Mouse (Mus musculus): Measurements from ENCODE around the gene Sp7. TPM values are rescaled to one million over a fixed set of nuclear protein-coding genes. Genes with fewer than 3 reads are reported as not detected.
A peak's percentile ranks its signal among the peaks of the same experiment; 100 is the strongest.

Gene Sp7
- total and polyA plus RNA-seq, 2 experiments from 2014 or later, result 0.30 to 2.1 TPM

DNA sequence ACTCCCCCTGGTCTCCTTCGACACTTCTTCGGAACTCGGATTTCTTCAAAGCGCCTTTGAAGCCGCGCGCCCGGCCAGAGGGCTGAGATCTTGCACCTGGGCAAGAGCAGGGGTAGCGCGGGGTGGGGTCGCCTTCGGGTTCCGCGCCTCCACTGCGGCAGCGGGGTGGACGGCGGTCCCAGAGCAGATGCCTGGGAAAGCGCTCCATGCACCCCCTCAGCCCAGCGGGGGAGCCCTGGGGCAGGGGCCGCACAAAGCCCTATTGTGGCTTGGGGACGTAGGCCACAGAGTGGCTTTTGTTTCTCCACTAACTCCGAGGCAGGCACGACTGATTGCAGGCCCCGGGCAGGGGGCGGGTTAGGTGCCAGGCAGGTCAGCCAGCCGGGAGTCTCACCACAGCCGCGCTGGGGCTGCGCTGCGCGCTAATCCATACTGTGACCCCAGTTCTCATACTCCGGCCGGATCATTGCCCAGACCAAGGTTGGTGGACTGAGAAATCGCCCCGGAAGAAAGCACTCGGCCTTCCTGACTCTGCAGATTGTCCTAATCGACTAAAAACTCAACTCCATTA lies 11.0 kb downstream of the Sp7 start:
- 3% methylated on average over 38 of the region's 38 CpGs for WGBS
- ATAC-seq (peak; percentile 46), DNase-seq (peak; percentile 26)
- Histone ChIP-seq H3K4me3 (ENCODE audit: low read depth, low read length) (peak overlapping the region; percentile 50), H3K4me2 (ENCODE audit: low read depth) (peak overlapping the region; percentile 94), H3K9me3 (ENCODE audit: low read length) (no peaks in the 10 kb centered on the region), H3K27me3 (ENCODE audit: insufficient read depth, low read length) (peaks cover 29% of the 10 kb centered on the region), H3K9ac (peak overlapping the region; percentile 66), H3K4me1 (ENCODE audit: insufficient read depth) (peaks cover 3% of the 10 kb centered on the region; the same call in 1 of the 2 replicates), H3K36me3 (ENCODE audit: insufficient read depth) (no peaks in the 10 kb centered on the region), H3K27ac (ENCODE audit: low read depth, low read length) (peak overlapping the region; percentile 62)
- TF ChIP-seq CTCF (IDR thresholded peaks at IDR 0.05; ENCODE audit: low read depth), result peak; percentile 17; the same call in 1 of the 2 replicates

DNA sequence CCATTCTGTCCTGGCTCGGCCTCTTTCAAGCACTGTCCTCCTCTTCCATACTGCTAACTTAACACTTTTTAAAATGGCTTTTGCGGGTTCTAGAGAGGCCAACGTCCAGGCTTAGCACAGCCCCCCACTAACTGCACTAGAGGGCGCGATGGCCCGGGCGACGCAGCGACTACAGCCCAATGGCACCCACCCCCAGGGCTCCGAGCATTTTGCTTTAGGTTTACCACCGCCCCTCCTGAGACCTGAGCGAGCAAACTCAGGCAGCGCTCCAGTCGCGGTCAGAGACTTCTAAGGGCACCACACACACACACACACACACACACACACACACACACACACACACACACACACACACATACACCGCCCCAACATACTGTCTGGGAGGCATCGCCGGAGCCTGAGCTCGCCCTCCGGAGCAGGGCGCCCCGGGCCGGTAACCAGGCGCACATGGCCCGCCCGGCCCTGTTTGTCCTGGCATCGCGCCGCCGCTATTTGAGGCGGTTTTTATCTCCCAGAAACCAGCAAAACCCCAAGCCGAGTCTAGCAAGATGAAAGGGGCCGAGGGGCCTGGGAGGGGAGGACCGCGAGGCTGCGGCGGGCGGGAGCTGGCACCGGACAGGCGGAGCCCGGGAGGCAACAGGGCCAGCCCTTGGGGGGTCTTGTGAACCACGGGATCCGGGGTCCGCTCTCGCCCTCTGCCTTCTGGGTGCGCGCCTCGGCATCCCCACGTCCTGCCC lies 11.7 kb downstream of the Sp7 start:
- Histone ChIP-seq H3K9me3 (ENCODE audit: low read length) (no peaks in the 10 kb centered on the region), H3K27ac (ENCODE audit: low read depth, low read length) (peak overlapping the region; percentile 62), H3K4me1 (ENCODE audit: insufficient read depth) (peaks cover 4% of the 10 kb centered on the region; the same call in 1 of the 2 replicates), H3K27me3 (ENCODE audit: insufficient read depth, low read length) (peaks cover 29% of the 10 kb centered on the region), H3K36me3 (ENCODE audit: insufficient read depth) (no peaks in the 10 kb centered on the region), H3K4me2 (ENCODE audit: low read depth) (peak overlapping the region; percentile 94), H3K4me3 (ENCODE audit: low read depth, low read length) (peak overlapping the region; percentile 50), H3K9ac (peak overlapping the region; percentile 66)
- under 1% methylated on average over 47 of the region's 49 CpGs for WGBS
- ATAC-seq (peak; percentile 55), DNase-seq (peak; percentile 57)
- peak; percentile 47 for TF ChIP-seq CTCF (IDR thresholded peaks at IDR 0.05; ENCODE audit: low read depth)

DNA sequence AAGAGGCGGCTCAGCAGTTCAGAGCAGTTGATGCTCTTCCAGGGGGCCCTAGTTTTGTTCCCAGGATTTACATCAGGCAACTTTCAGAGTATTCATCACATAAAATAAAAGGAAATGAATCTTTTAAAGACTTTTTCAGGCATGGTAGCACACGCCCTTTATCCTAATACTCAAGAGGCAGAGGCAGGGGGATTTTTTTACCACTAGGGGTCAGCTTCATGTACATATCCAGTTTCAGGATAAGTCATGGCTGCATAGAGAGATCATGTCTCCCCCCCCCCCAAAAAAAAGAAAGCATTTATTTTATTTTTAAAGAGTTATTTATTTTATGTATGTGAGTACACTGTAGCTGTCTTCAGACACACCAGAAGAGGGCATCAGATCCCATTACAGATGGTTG lies 13.0 kb downstream of the Sp7 start:
- no peaks in the 10 kb centered on the region for H3K36me3 ChIP-seq (ENCODE audit: insufficient read depth)
- H3K9me3 ChIP-seq (ENCODE audit: low read length), result no peaks in the 10 kb centered on the region
- peaks cover 28% of the 10 kb centered on the region for H3K27me3 ChIP-seq (ENCODE audit: insufficient read depth, low read length)
- 83% methylated on average over 2 of the region's 2 CpGs for WGBS
- TF ChIP-seq CTCF (IDR thresholded peaks at IDR 0.05; ENCODE audit: low read depth), result no peak
- H3K27ac ChIP-seq (ENCODE audit: low read depth, low read length), result no peak overlapping the region
- H3K4me1 ChIP-seq (ENCODE audit: insufficient read depth), result peaks cover 4% of the 10 kb centered on the region; the same call in 1 of the 2 replicates
- no peak overlapping the region for H3K9ac ChIP-seq
- no peak for DNase-seq
- ATAC-seq, result no peak
- H3K4me2 ChIP-seq (ENCODE audit: low read depth), result no peak overlapping the region
- H3K4me3 ChIP-seq (ENCODE audit: low read depth, low read length), result no peak overlapping the region

DNA sequence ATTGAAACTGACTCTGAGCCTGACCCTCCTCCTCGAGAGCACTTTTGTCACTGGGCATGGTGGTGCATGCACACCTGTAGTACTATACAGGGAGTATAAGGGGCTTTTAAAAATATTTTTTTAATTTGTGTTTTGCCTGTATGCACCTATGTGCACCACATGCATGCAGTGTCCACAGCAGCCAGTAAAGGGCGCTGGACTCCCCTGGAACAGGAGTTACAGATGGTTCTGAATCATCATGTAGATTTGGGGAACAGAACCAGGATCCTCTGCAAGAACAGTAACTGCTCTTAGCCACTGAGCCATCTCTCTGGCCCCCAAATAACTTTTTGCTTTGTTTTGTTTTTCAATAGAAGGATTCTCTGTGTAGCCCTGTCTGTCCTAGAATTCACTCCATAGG lies 14.8 kb downstream of the Sp7 start:
- peaks cover 12% of the 10 kb centered on the region for H3K27me3 ChIP-seq (ENCODE audit: insufficient read depth, low read length)
- ATAC-seq, result no peak
- 65% methylated on average over 2 of the region's 2 CpGs for WGBS

DNA sequence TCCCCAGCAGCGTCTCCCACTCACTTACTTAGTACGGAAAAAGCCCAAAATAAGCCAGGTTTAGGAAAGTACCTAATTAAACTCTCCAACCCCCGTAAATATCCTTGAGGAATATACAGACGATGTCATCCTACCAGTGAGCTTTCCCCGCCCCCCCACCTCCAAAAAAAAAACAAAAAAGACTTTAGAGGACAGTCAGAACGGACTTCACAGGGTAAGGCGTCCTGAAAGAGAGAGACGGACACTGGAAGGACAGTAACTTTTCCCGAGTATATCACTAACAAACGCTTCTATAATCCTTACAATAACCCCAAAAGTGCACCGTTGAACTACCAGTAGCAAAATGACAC lies 16.1 kb downstream of the Sp7 start:
- Histone ChIP-seq H3K27me3 (ENCODE audit: insufficient read depth, low read length) (peaks cover 3% of the 10 kb centered on the region; the same call in 1 of the 2 replicates), H3K4me2 (ENCODE audit: low read depth) (peak overlapping the region; percentile 87), H3K36me3 (ENCODE audit: insufficient read depth) (no peaks in the 10 kb centered on the region), H3K4me1 (ENCODE audit: insufficient read depth) (peaks cover 4% of the 10 kb centered on the region; the same call in 1 of the 2 replicates), H3K27ac (ENCODE audit: low read depth, low read length) (no peak overlapping the region), H3K9ac (peak overlapping the region; percentile 35), H3K4me3 (ENCODE audit: low read depth, low read length) (peak overlapping the region; percentile 71), H3K9me3 (ENCODE audit: low read length) (no peaks in the 10 kb centered on the region)
- WGBS, result 11% methylated on average over 11 of the region's 11 CpGs
- no peak for TF ChIP-seq CTCF (IDR thresholded peaks at IDR 0.05; ENCODE audit: low read depth)
- ATAC-seq, result peak; percentile 20
- DNase-seq, result no peak

More for the DNA sequence above, 14.8 kb downstream of the Sp7 start:
- no peak overlapping the region for H3K9ac ChIP-seq
- no peaks in the 10 kb centered on the region for H3K36me3 ChIP-seq (ENCODE audit: insufficient read depth)
- H3K27ac ChIP-seq (ENCODE audit: low read depth, low read length), result no peak overlapping the region
- no peak for TF ChIP-seq CTCF (IDR thresholded peaks at IDR 0.05; ENCODE audit: low read depth)
- H3K4me1 ChIP-seq (ENCODE audit: insufficient read depth), result peaks cover 4% of the 10 kb centered on the region; the same call in 1 of the 2 replicates
- no peak for DNase-seq
- no peak overlapping the region for H3K4me2 ChIP-seq (ENCODE audit: low read depth)
- H3K4me3 ChIP-seq (ENCODE audit: low read depth, low read length), result no peak overlapping the region
- H3K9me3 ChIP-seq (ENCODE audit: low read length), result no peaks in the 10 kb centered on the region

DNA sequence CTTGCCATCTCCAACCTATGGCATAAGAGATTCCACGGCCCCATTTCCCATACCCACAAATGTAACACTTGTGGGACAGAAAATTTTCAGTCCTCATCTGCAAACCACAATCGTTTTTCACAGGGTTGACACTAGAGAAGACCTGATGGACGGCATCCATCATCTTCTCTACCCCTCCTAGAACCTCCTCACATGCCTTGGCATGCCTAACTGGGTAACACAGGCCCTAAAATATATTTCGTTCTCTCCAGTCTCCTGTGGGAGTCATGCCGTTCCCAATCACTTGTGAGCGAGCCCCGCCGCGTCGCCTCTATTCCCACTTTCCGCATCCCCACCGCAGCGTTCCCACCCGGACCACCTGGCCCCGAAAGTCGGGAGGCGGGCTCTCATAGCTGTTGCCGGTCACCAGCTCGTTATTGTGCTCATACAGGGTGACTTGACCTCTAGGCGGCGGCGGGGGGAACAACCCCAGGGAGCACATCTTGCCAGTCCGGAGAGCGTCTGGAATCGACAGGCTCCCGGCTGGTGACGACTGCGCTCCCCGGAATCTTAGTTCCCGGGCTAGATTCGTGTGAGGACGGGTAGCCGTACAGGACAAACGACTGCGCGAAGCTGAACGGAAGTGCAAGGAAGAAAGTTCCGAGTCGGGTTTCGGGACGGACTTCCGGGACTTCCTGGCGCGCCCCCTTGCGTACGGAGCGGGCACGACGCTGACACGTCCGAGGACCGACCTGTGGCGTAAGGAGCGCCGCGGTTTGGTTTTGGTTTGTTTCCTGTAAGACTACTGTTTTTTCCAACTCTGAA lies 16.6 kb downstream of the Sp7 start, which contains the start of gene Aaas:
Gene Aaas, minus strand, starts transcription at position 634 of the 804 bp plus-strand sequence.
- Histone ChIP-seq H3K4me1 (ENCODE audit: insufficient read depth) (peaks cover 4% of the 10 kb centered on the region; the same call in 1 of the 2 replicates), H3K27ac (ENCODE audit: low read depth, low read length) (peak within 1 kb of the TSS; percentile 63), H3K9me3 (ENCODE audit: low read length) (no peaks in the 10 kb centered on the region), H3K9ac (peak within 1 kb of the TSS; percentile 69), H3K4me2 (ENCODE audit: low read depth) (peak within 1 kb of the TSS; percentile 87), H3K4me3 (ENCODE audit: low read depth, low read length) (peak within 1 kb of the TSS; percentile 71), H3K36me3 (ENCODE audit: insufficient read depth) (0 out of 2 replicates have a peak, but pooled peaks cover 4% of the 10 kb centered on the region), H3K27me3 (ENCODE audit: insufficient read depth, low read length) (no peaks in the 10 kb centered on the region)
- ATAC-seq (peak; percentile 96), DNase-seq (peak; percentile 97)
- 1% methylated on average over 56 of the region's 56 CpGs for WGBS
- peak; percentile 91 for TF ChIP-seq CTCF (IDR thresholded peaks at IDR 0.05; ENCODE audit: low read depth)
